Mouse (Mus musculus) neutrophil, adult 65 days (primary cell): ENCODE results near the gene Tex38. TPM values are rescaled to one million over a fixed set of nuclear protein-coding genes. Genes with fewer than 3 reads are reported as not detected.

Experiments
- total RNA-seq: library from RNA; stranded (reverse); gene quantifications from 2 replicates; pipeline ENCODE4 v1.2.4, GENCODE M21; 2023

Tex38 gene
- not detected in 2 replicates for total RNA-seq

DNA sequence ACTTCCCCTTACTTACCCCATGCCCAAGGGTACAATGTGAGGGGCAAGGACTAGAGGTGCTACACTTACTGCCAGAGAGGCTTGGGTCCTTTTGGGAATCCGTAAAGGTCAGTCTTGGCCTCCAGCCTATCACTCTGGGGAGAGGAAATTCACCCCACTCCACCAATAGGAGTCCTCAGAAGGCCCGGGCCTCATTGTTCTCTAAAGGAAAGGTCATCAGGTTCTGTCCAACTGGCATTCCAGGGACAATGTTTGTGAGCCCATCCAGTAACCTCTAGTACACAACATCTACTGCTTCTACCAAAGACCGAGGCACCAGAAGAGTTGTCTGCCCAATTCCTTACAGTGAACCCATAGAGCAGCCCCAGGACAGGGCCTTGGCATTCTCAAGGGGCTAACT is at the start of gene Tex38:
Gene Tex38 (minus strand): TSS at position 101 of the 400 bp plus-strand sequence.

DNA sequence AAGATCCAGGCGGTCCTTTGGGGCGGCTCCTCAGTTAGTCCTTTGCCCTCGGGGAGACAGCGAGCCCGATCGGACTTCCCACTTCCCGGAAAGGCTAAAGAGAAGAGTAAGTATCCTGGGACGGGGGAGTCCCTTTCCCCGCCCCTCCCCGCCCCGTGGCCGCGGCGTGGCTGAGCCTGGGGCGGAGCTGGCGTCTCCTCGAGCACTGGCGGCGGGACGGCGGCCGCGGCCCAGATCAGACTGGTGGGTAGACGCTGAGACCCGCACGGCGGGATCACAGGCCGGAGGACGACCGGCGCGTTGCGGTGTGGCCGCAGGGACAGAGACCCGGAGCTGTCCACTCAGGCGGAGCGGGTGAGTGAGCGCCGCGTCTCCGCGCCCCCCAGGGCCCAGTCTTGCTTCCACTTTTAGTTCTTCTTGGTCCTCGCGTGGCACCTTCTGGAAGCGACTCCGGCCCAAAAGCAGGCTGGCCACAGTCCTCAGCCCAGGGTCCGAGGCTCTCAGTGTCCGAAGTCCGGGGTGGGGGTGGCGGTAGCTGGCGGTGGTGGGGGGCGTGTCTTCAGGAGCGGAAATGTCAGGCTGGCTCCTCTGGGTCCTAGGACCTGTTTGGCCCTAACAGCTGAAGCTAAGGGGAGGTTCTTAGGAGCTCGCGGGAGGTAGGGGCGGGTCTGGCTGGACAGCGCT is 47.2 kb upstream of the Tex38 start, which contains the start of gene Mob3c:
Gene Mob3c (plus strand): TSS at position 205 of the 684 bp plus-strand sequence.

DNA sequence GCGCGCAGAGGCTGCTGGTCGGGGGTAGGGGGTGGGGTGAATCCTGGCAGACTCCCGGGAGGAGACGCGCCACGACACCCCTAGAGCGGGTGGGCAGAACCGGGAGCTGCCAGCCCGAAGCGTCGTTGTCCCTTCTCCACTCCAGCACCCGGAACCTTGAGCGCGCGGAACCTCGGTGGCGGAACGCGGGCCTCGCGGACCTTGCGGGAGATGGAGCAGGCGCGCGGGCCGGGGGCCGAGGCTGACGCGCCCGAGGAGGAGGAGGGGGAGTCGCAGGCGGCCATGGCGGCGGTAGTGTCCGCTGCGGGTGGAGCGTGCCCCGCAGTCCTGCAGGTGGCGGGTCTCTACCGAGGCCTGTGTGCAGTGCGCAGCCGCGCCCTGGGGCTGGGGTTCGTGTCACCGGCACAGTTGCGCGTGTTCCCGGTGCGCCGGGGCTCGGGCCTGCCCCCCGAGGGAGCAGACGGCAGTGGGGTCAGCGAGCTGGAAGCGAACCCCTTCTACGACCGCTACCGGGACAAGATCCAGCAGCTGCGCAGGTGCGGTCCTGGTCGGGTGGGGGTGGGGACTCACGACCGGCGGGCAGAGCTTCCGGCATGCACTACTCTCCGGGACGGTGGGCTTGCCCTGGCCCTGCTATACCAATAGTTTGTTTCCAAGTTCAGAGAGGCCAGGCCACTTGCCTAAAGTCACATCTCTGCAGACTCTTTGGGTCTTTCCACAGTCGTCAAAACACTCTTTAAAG is 4.1 kb upstream of the Tex38 start, which contains the start of gene Atpaf1:
Gene Atpaf1 (plus strand): TSS at position 44 of the 742 bp plus-strand sequence.

DNA sequence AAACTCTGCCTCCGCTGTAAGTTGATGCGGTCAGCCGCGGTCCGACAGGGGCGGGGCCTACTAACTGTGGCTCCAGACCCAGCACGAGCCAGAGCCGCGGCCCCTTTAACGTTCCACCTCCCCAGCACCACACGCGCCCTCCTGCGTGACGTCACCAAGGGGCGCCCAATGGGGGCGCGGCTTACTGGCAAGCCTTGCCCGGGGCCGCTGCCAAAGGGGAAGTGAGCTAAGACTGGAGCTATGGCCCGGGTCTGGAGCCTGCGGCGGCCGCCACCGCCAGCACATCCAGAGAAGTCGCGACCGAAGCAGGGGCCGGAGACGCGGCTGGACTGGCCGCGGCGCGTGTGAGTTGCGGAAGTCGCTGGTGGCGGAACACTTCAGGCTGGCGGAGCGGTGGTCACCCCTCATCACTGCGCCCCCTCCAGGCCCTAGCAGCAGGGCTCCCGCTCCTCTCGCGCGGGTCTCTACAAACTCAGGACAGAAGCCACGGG is 43.2 kb downstream of the Tex38 start, which contains the start of gene Efcab14:
Gene Efcab14 (plus strand): TSS at position 194 of the 491 bp plus-strand sequence.

Other genes with a start within 250 kb of the Tex38 start
- gene Cyp4a31, start 217.4 kb downstream of the Tex38 start, total RNA-seq, result not detected in 2 replicates
- not detected in 2 replicates for gene Cyp4a32, start 180.0 kb downstream of the Tex38 start, total RNA-seq
- gene Cyp4b1, start 133.3 kb downstream of the Tex38 start, total RNA-seq, result 0.41 TPM in 1 of 2 replicates, not detected in the other
- gene Efcab14, start 43.3 kb downstream of the Tex38 start, total RNA-seq, result 35.8 and 38.2 TPM in 2 replicates
- 9.7 and 9.9 TPM in 2 replicates for gene Atpaf1, start 3.8 kb upstream of the Tex38 start, total RNA-seq
- gene Mob3c, start 47.1 kb upstream of the Tex38 start, total RNA-seq, result 25.1 and 30.2 TPM in 2 replicates
- 115 and 144 TPM in 2 replicates for gene Mknk1, start 58.2 kb upstream of the Tex38 start, total RNA-seq
- gene Kncn, start 103.4 kb upstream of the Tex38 start, total RNA-seq, result not detected in 2 replicates
- gene 6430628N08Rik, start 109.6 kb upstream of the Tex38 start, total RNA-seq, result not detected in 2 replicates
- not detected in 2 replicates for gene Dmbx1, start 158.9 kb upstream of the Tex38 start, total RNA-seq
- 0.27 and 3.2 TPM in 2 replicates for gene Faah, start 236.9 kb upstream of the Tex38 start, total RNA-seq